Mouse (Mus musculus) heart, postnatal 0 days (tissue): ENCODE data around the gene Gm5269. TPM values are rescaled to one million over a fixed set of nuclear protein-coding genes. Genes with fewer than 3 reads are reported as not detected.

Experiments used
- ATAC-seq: fragments of 200-750 bp; cut with Nextera tagmentation; 2 replicates; pipeline ENCODE4 v1.8.0; 2017; ENCODE audit warnings: low read depth, moderate number of reproducible peaks, moderate library complexity; ENCODE audit not compliant: insufficient read depth
- DNase-seq: peaks from one replicate; pipeline ENCODE4 v3.0.0-alpha.2; 2016; ENCODE audit warnings: low spot score
- H3K27ac ChIP-seq: fragments of 300-500 bp; sonication (generic); 2 replicates; pipeline ENCODE4 v1.5.1; 2014; ENCODE audit warnings: low read depth, mild to moderate bottlenecking
- H3K27me3 ChIP-seq: fragments of 300-500 bp; sonication (generic); 2 replicates; pipeline ENCODE4 v1.6.1; 2014; ENCODE audit warnings: low read length, mixed read lengths; ENCODE audit not compliant: control insufficient read depth, insufficient read depth
- H3K36me3 ChIP-seq: fragments of 300-500 bp; sonication (generic); replicated peaks from 2 replicates; pipeline ENCODE4 v1.6.1; 2014; ENCODE audit warnings: low read length, mixed read lengths; ENCODE audit not compliant: control insufficient read depth, insufficient read depth
- H3K4me1 ChIP-seq: fragments of 300-500 bp; sonication (generic); 2 replicates; pipeline ENCODE4 v1.6.1; 2014; ENCODE audit warnings: antibody characterized with exemption; ENCODE audit not compliant: control insufficient read depth, insufficient read depth
- H3K4me2 ChIP-seq: fragments of 300-500 bp; sonication (generic); 2 replicates; pipeline ENCODE4 v1.6.1; 2014; ENCODE audit warnings: low read depth, mild to moderate bottlenecking, low read length, moderate library complexity
- H3K4me3 ChIP-seq: fragments of 300-500 bp; sonication (generic); 2 replicates; pipeline ENCODE4 v1.5.1; 2014; ENCODE audit warnings: low read depth, low read length
- H3K9ac ChIP-seq: fragments of 300-500 bp; sonication (generic); replicated peaks from 2 replicates; pipeline ENCODE4 v1.6.1; 2014; ENCODE audit warnings: low read depth, low read length, mixed read lengths
- H3K9me3 ChIP-seq: fragments of 300-500 bp; sonication (generic); replicated peaks from 2 replicates; pipeline ENCODE4 v1.6.1; 2016; ENCODE audit warnings: low read length; ENCODE audit not compliant: control insufficient read depth
- CTCF ChIP-seq: IDR thresholded peaks from 2 replicates; pipeline ENCODE4 v1.5.1; 2016; ENCODE audit warnings: antibody characterized with exemption, control low read depth, low read depth
- EP300 ChIP-seq: IDR thresholded peaks from 2 replicates; pipeline ENCODE4 v1.6.1; 2016; ENCODE audit warnings: antibody characterized with exemption, low read depth
- WGBS: fragments of 180-500 bp; shearing (Covaris S2); extraction: QIAGEN DNeasy Blood & Tissue Kit; methylation state at CpG from one replicate; pipeline ENCODE4 v1.1.7; 2014; 5-methylcytosine and 5-hydroxymethylcytosine counted together
- polyA plus RNA-seq: library from polyadenylated mRNA; unstranded; fragments of >200 nt; fragmentation: Nextera tagmentation; extraction: Ambion mirVana; gene quantifications from 2 replicates; pipeline ENCODE4 v1.2.1, GENCODE M21; 2015
- total RNA-seq: library from RNA; depleted of rRNA; stranded (reverse); fragments of >200 nt; gene quantifications from 2 replicates; pipeline ENCODE4 v1.2.3, GENCODE M21; 2014; ENCODE audit warnings: low replicate concordance

Gm5269 gene
- total and polyA plus RNA-seq, 2 experiments from 2014 or later: not detected

- Histone ChIP-seq H3K9me3 (no peaks in the 10 kb centered on the region), H3K27me3 (no peaks in the 10 kb centered on the region), H3K4me2 (no peak overlapping the region), H3K36me3 (no peaks in the 10 kb centered on the region), H3K9ac (no peak overlapping the region), H3K4me3 (no peak overlapping the region), H3K4me1 (no peaks in the 10 kb centered on the region), H3K27ac (no peak overlapping the region)
- DNase-seq (no peak), ATAC-seq (no peak)
- TF ChIP-seq CTCF: no peak
- TF ChIP-seq EP300: no peak
- WGBS: 85% methylated on average over 6 of the region's 6 CpGs
These were observed 4.3 kb upstream of the Gm5269 start for GRCm38 (mm10) chr1:45894168-45894912.

- DNase-seq (no peak), ATAC-seq (no peak)
- Histone ChIP-seq H3K36me3 (no peaks in the 10 kb centered on the region), H3K27ac (no peak overlapping the region), H3K4me2 (no peak overlapping the region), H3K9me3 (no peaks in the 10 kb centered on the region), H3K9ac (no peak overlapping the region), H3K27me3 (no peaks in the 10 kb centered on the region), H3K4me3 (no peak overlapping the region), H3K4me1 (no peaks in the 10 kb centered on the region)
- TF ChIP-seq EP300: no peak
- TF ChIP-seq CTCF: no peak
- WGBS: 62% methylated on average over 2 of the region's 2 CpGs
These were observed 1.9 kb upstream of the Gm5269 start for GRCm38 (mm10) chr1:45891986-45892385.

- ATAC-seq (no peak), DNase-seq (no peak)
- Histone ChIP-seq H3K4me1 (no peaks in the 10 kb centered on the region), H3K4me2 (no peak overlapping the region), H3K27ac (no peak overlapping the region), H3K4me3 (no peak overlapping the region), H3K36me3 (no peaks in the 10 kb centered on the region), H3K9ac (no peak overlapping the region), H3K27me3 (no peaks in the 10 kb centered on the region), H3K9me3 (no peaks in the 10 kb centered on the region)
- TF ChIP-seq EP300 (no peak), CTCF (no peak)
- 83% methylated on average over 9 of the region's 9 CpGs for WGBS
These were observed 3.3 kb downstream of the Gm5269 start for GRCm38 (mm10) chr1:45886800-45887199.

- ATAC-seq (no peak), DNase-seq (no peak)
- Histone ChIP-seq H3K9ac (no peak overlapping the region), H3K4me1 (no peaks in the 10 kb centered on the region), H3K27ac (no peak overlapping the region), H3K36me3 (no peaks in the 10 kb centered on the region), H3K9me3 (no peaks in the 10 kb centered on the region), H3K4me2 (no peak overlapping the region), H3K27me3 (no peaks in the 10 kb centered on the region), H3K4me3 (no peak overlapping the region)
- TF ChIP-seq EP300 (no peak), CTCF (no peak)
These were observed 6.7 kb downstream of the Gm5269 start for GRCm38 (mm10) chr1:45883378-45883777.

GRCm38 (mm10) chr1:45882076-45882475 is 8.0 kb downstream of the Gm5269 start:
- no peaks in the 10 kb centered on the region for H3K36me3 ChIP-seq
- no peak overlapping the region for H3K27ac ChIP-seq
- TF ChIP-seq EP300 (no peak), CTCF (no peak)
- no peaks in the 10 kb centered on the region for H3K4me1 ChIP-seq
- DNase-seq: no peak
- no peak overlapping the region for H3K9ac ChIP-seq
- ATAC-seq: no peak
- no peaks in the 10 kb centered on the region for H3K27me3 ChIP-seq
- no peak overlapping the region for H3K4me3 ChIP-seq
- H3K9me3 ChIP-seq: no peaks in the 10 kb centered on the region
- 53% methylated on average over 6 of the region's 6 CpGs for WGBS
- no peak overlapping the region for H3K4me2 ChIP-seq
